Mouse (Mus musculus) kidney, embryonic 15.5 days (tissue): ENCODE measurements around the gene Kctd6. TPM values are rescaled to one million over a fixed set of nuclear protein-coding genes. Genes with fewer than 3 reads are reported as not detected.

Source experiments
- ATAC-seq: fragments of 200-750 bp; cut with Nextera tagmentation; replicated peaks from 2 replicates; pipeline ENCODE4 v1.8.0; 2017; ENCODE audit warnings: moderate TSS enrichment; ENCODE audit not compliant: low FRiP score
- H3K27ac ChIP-seq: fragments of 300-500 bp; sonication (generic); 2 replicates; pipeline ENCODE4 v1.5.1; 2015; ENCODE audit warnings: mild to moderate bottlenecking, inconsistent platforms
- H3K27me3 ChIP-seq: fragments of 300-500 bp; sonication (generic); 2 replicates; pipeline ENCODE4 v1.6.1; 2015; ENCODE audit warnings: inconsistent platforms
- H3K36me3 ChIP-seq: fragments of 300-500 bp; sonication (generic); 2 replicates; pipeline ENCODE4 v1.6.1; 2015; ENCODE audit warnings: inconsistent platforms
- H3K4me1 ChIP-seq: fragments of 300-500 bp; sonication (generic); 2 replicates; pipeline ENCODE4 v1.6.1; 2015; ENCODE audit warnings: inconsistent platforms
- H3K4me2 ChIP-seq: fragments of 300-500 bp; sonication (generic); 2 replicates; pipeline ENCODE4 v1.6.1; 2015; ENCODE audit warnings: moderate library complexity, mild to moderate bottlenecking, inconsistent platforms
- H3K4me3 ChIP-seq: fragments of 300-500 bp; sonication (generic); replicated peaks from 2 replicates; pipeline ENCODE4 v1.5.1; 2015; ENCODE audit warnings: mild to moderate bottlenecking, inconsistent platforms
- H3K9ac ChIP-seq: fragments of 300-500 bp; sonication (generic); 2 replicates; pipeline ENCODE4 v1.6.1; 2015; ENCODE audit warnings: mild to moderate bottlenecking, inconsistent platforms
- H3K9me3 ChIP-seq: fragments of 300-500 bp; sonication (generic); replicated peaks from 2 replicates; pipeline ENCODE4 v1.6.1; 2016; ENCODE audit warnings: inconsistent platforms
- WGBS: fragments of 180-500 bp; shearing (Covaris S2); methylation state at CpG from one replicate; pipeline ENCODE4 v1.1.7; 2015; ENCODE audit warnings: mixed read lengths; 5-methylcytosine and 5-hydroxymethylcytosine counted together
- polyA plus RNA-seq: library from polyadenylated mRNA; unstranded; fragments of >200 nt; fragmentation: Nextera tagmentation; extraction: Ambion mirVana; gene quantifications from 2 replicates; pipeline ENCODE4 v1.2.1, GENCODE M21; 2015

Gene Kctd6
- polyA plus RNA-seq, 1 experiment from 2014 or later = 9.0 TPM

- Histone ChIP-seq H3K27ac (peak overlapping the region; percentile 81), H3K36me3 (peaks cover 22% of the 10 kb centered on the region), H3K9me3 (no peaks in the 10 kb centered on the region), H3K9ac (no peak overlapping the region), H3K4me2 (peak overlapping the region; percentile 3; the same call in 1 of the 2 replicates), H3K4me3 (no peak overlapping the region), H3K4me1 (peaks cover 34% of the 10 kb centered on the region), H3K27me3 (no peaks in the 10 kb centered on the region)
- 56% methylated on average over 7 of the region's 7 CpGs for WGBS
- ATAC-seq = no peak
Observed at GRCm38 (mm10) chr14:8218238-8218637, 4.3 kb downstream of the Kctd6 start.

GRCm38 (mm10) chr14:8218730-8219380, 4.9 kb downstream of the Kctd6 start:
- WGBS = 34% methylated on average over 10 of the region's 10 CpGs
- Histone ChIP-seq H3K36me3 (peaks cover 26% of the 10 kb centered on the region), H3K9ac (no peak overlapping the region), H3K4me3 (no peak overlapping the region), H3K4me2 (peak overlapping the region; percentile 3; the same call in 1 of the 2 replicates), H3K9me3 (no peaks in the 10 kb centered on the region), H3K4me1 (peaks cover 34% of the 10 kb centered on the region), H3K27me3 (no peaks in the 10 kb centered on the region), H3K27ac (peak overlapping the region; percentile 81)
- no peak for ATAC-seq

GRCm38 (mm10) chr14:8219876-8220275, 5.9 kb downstream of the Kctd6 start:
- H3K4me1 ChIP-seq = peaks cover 30% of the 10 kb centered on the region
- no peaks in the 10 kb centered on the region for H3K27me3 ChIP-seq
- H3K9me3 ChIP-seq = no peaks in the 10 kb centered on the region
- no peak overlapping the region for H3K4me3 ChIP-seq
- no peak for ATAC-seq
- no peak overlapping the region for H3K27ac ChIP-seq
- H3K36me3 ChIP-seq = peaks cover 28% of the 10 kb centered on the region
- H3K4me2 ChIP-seq = no peak overlapping the region
- 72% methylated on average over 11 of the region's 11 CpGs for WGBS
- no peak overlapping the region for H3K9ac ChIP-seq

GRCm38 (mm10) chr14:8220306-8220705, 6.4 kb downstream of the Kctd6 start:
- peaks cover 28% of the 10 kb centered on the region for H3K36me3 ChIP-seq
- peaks cover 27% of the 10 kb centered on the region for H3K4me1 ChIP-seq
- no peaks in the 10 kb centered on the region for H3K9me3 ChIP-seq
- H3K4me3 ChIP-seq = no peak overlapping the region
- H3K9ac ChIP-seq = no peak overlapping the region
- ATAC-seq = no peak
- H3K27me3 ChIP-seq = no peaks in the 10 kb centered on the region
- H3K4me2 ChIP-seq = no peak overlapping the region
- WGBS = 73% methylated on average over 7 of the region's 7 CpGs
- H3K27ac ChIP-seq = no peak overlapping the region

- Histone ChIP-seq H3K9me3 (no peaks in the 10 kb centered on the region), H3K4me1 (peaks cover 21% of the 10 kb centered on the region), H3K27ac (no peak overlapping the region), H3K27me3 (no peaks in the 10 kb centered on the region), H3K4me2 (no peak overlapping the region), H3K9ac (no peak overlapping the region), H3K36me3 (peaks cover 28% of the 10 kb centered on the region), H3K4me3 (no peak overlapping the region)
- no peak for ATAC-seq
- 95% methylated on average over 2 of the region's 2 CpGs for WGBS
Observed at GRCm38 (mm10) chr14:8220912-8221311, 7.0 kb downstream of the Kctd6 start.

- ATAC-seq = no peak
- H3K9me3 ChIP-seq = no peaks in the 10 kb centered on the region
- H3K27me3 ChIP-seq = no peaks in the 10 kb centered on the region
- H3K4me2 ChIP-seq = no peak overlapping the region
- H3K27ac ChIP-seq = no peak overlapping the region
- H3K4me3 ChIP-seq = no peak overlapping the region
- WGBS = 97% methylated on average over 16 of the region's 16 CpGs
- no peak overlapping the region for H3K9ac ChIP-seq
- H3K4me1 ChIP-seq = peaks cover 18% of the 10 kb centered on the region
- peaks cover 28% of the 10 kb centered on the region for H3K36me3 ChIP-seq
Observed at GRCm38 (mm10) chr14:8222561-8222960, 8.6 kb downstream of the Kctd6 start.

- Histone ChIP-seq H3K4me1 (peaks cover 10% of the 10 kb centered on the region), H3K9ac (no peak overlapping the region), H3K36me3 (peaks cover 28% of the 10 kb centered on the region), H3K4me3 (no peak overlapping the region), H3K4me2 (no peak overlapping the region), H3K27me3 (no peaks in the 10 kb centered on the region), H3K27ac (no peak overlapping the region), H3K9me3 (no peaks in the 10 kb centered on the region)
- no peak for ATAC-seq
- 89% methylated on average over 10 of the region's 10 CpGs for WGBS
Observed at GRCm38 (mm10) chr14:8223506-8224293, 9.8 kb downstream of the Kctd6 start.

- Histone ChIP-seq H3K27ac (no peak overlapping the region), H3K27me3 (no peaks in the 10 kb centered on the region), H3K4me3 (no peak overlapping the region), H3K4me2 (no peak overlapping the region), H3K4me1 (peaks cover 3% of the 10 kb centered on the region; the same call in 1 of the 2 replicates), H3K9me3 (no peaks in the 10 kb centered on the region), H3K9ac (no peak overlapping the region), H3K36me3 (peaks cover 28% of the 10 kb centered on the region)
- 82% methylated on average over 2 of the region's 2 CpGs for WGBS
- ATAC-seq = no peak
Observed at GRCm38 (mm10) chr14:8224805-8225204, 10.9 kb downstream of the Kctd6 start.

- no peak overlapping the region for H3K27ac ChIP-seq
- H3K4me3 ChIP-seq = no peak overlapping the region
- 87% methylated on average over 9 of the region's 9 CpGs for WGBS
- no peak overlapping the region for H3K9ac ChIP-seq
- no peaks in the 10 kb centered on the region for H3K4me1 ChIP-seq
- no peak overlapping the region for H3K4me2 ChIP-seq
- no peaks in the 10 kb centered on the region for H3K36me3 ChIP-seq
- no peaks in the 10 kb centered on the region for H3K27me3 ChIP-seq
- no peaks in the 10 kb centered on the region for H3K9me3 ChIP-seq
- no peak for ATAC-seq
Observed at GRCm38 (mm10) chr14:8229367-8230019, 15.6 kb downstream of the Kctd6 start.

GRCm38 (mm10) chr14:8232155-8232910, 18.4 kb downstream of the Kctd6 start:
- Histone ChIP-seq H3K4me2 (no peak overlapping the region), H3K36me3 (no peaks in the 10 kb centered on the region), H3K9me3 (no peaks in the 10 kb centered on the region), H3K4me1 (no peaks in the 10 kb centered on the region), H3K27ac (no peak overlapping the region), H3K27me3 (no peaks in the 10 kb centered on the region), H3K9ac (no peak overlapping the region), H3K4me3 (no peak overlapping the region)
- 89% methylated on average over 6 of the region's 6 CpGs for WGBS
- ATAC-seq = no peak

GRCm38 (mm10) chr14:8233252-8233651, 19.3 kb downstream of the Kctd6 start:
- WGBS = 64% methylated on average over 1 of the region's 1 CpGs
- Histone ChIP-seq H3K4me2 (no peak overlapping the region), H3K27ac (no peak overlapping the region), H3K9ac (no peak overlapping the region), H3K4me1 (no peaks in the 10 kb centered on the region), H3K4me3 (no peak overlapping the region), H3K9me3 (no peaks in the 10 kb centered on the region), H3K27me3 (no peaks in the 10 kb centered on the region), H3K36me3 (no peaks in the 10 kb centered on the region)
- ATAC-seq = no peak

GRCm38 (mm10) chr14:8241816-8242215, 27.9 kb downstream of the Kctd6 start:
- ATAC-seq = no peak
- Histone ChIP-seq H3K27me3 (no peaks in the 10 kb centered on the region), H3K4me2 (no peak overlapping the region), H3K9me3 (no peaks in the 10 kb centered on the region), H3K4me1 (no peaks in the 10 kb centered on the region), H3K27ac (no peak overlapping the region), H3K36me3 (no peaks in the 10 kb centered on the region), H3K4me3 (no peak overlapping the region), H3K9ac (no peak overlapping the region)
